Mouse (Mus musculus) embryonic facial prominence, embryonic 11.5 days (tissue): ENCODE results near the gene Dnajb14. TPM values are rescaled to one million over a fixed set of nuclear protein-coding genes. Genes with fewer than 3 reads are reported as not detected.

Experiments used
- ATAC-seq: fragments of 200-750 bp; cut with Nextera tagmentation; replicated peaks from 2 replicates; pipeline ENCODE4 v1.8.0; 2017; ENCODE audit warnings: low read depth; ENCODE audit not compliant: insufficient number of reproducible peaks, low FRiP score, low TSS enrichment
- DNase-seq: peaks from one replicate; pipeline ENCODE4 v3.0.0-alpha.2; 2015; ENCODE audit warnings: low spot score
- H3K27ac ChIP-seq: fragments of 300-500 bp; sonication (generic); replicated peaks from 2 replicates; pipeline ENCODE4 v1.5.1; 2014; ENCODE audit warnings: mild to moderate bottlenecking, low read depth, low read length, control low read depth
- H3K27me3 ChIP-seq: fragments of 300-500 bp; sonication (generic); 2 replicates; pipeline ENCODE4 v1.6.1; 2014; ENCODE audit warnings: mild to moderate bottlenecking, low read length, moderate library complexity, mixed read lengths; ENCODE audit not compliant: control insufficient read depth, insufficient read depth
- H3K36me3 ChIP-seq: fragments of 300-500 bp; sonication (generic); replicated peaks from 2 replicates; pipeline ENCODE4 v1.6.1; 2014; ENCODE audit warnings: low read depth, mild to moderate bottlenecking, low read length, moderate library complexity, mixed read lengths; ENCODE audit not compliant: control insufficient read depth, insufficient read depth
- H3K4me1 ChIP-seq: fragments of 300-500 bp; sonication (generic); 2 replicates; pipeline ENCODE4 v1.6.1; 2014; ENCODE audit warnings: low read length, mixed read lengths; ENCODE audit not compliant: control insufficient read depth, insufficient read depth
- H3K4me2 ChIP-seq: fragments of 300-500 bp; sonication (generic); 2 replicates; pipeline ENCODE4 v1.6.1; 2014; ENCODE audit warnings: low read depth, mild to moderate bottlenecking, control low read depth, low read length, moderate library complexity
- H3K4me3 ChIP-seq: fragments of 300-500 bp; sonication (generic); 2 replicates; pipeline ENCODE4 v1.5.1; 2014; ENCODE audit warnings: low read depth, low read length, control low read depth
- H3K9ac ChIP-seq: fragments of 300-500 bp; sonication (generic); replicated peaks from 2 replicates; pipeline ENCODE4 v1.6.1; 2014; ENCODE audit warnings: mild to moderate bottlenecking, control low read depth, low read length
- H3K9me3 ChIP-seq: fragments of 300-500 bp; sonication (generic); replicated peaks from 2 replicates; pipeline ENCODE4 v1.6.1; 2016; ENCODE audit warnings: mild to moderate bottlenecking, low read length, inconsistent platforms, mixed read lengths; ENCODE audit not compliant: control insufficient read depth
- whole genome bisulfite sequencing: fragments of 180-500 bp; shearing (Covaris S2); extraction: QIAGEN DNeasy Blood & Tissue Kit; methylation state at CpG from one replicate; pipeline ENCODE4 v1.1.7; 2014; 5-methylcytosine and 5-hydroxymethylcytosine counted together
- polyA plus RNA-seq: library from polyadenylated mRNA; unstranded; fragments of >200 nt; fragmentation: Nextera tagmentation; extraction: Ambion mirVana; gene quantifications from 2 replicates; pipeline ENCODE4 v1.2.1, GENCODE M21; 2014

The Dnajb14 gene
- polyA plus RNA-seq, 1 experiment from 2014 or later = 9.4 TPM

GRCm38 (mm10) chr3:137836543-137836942 lies 30.9 kb upstream of the Dnajb14 start:
- DNase-seq (no peak), ATAC-seq (no peak)
- Histone ChIP-seq H3K9me3 (no peaks in the 10 kb centered on the region), H3K27ac (no peak overlapping the region), H3K4me1 (no peaks in the 10 kb centered on the region), H3K36me3 (no peaks in the 10 kb centered on the region), H3K4me2 (no peak overlapping the region), H3K9ac (no peak overlapping the region), H3K4me3 (no peak overlapping the region), H3K27me3 (no peaks in the 10 kb centered on the region)
- 97% methylated on average over 1 of the region's 1 CpGs for WGBS

- Histone ChIP-seq H3K27ac (no peak overlapping the region), H3K4me3 (no peak overlapping the region), H3K27me3 (no peaks in the 10 kb centered on the region), H3K4me2 (no peak overlapping the region), H3K9me3 (no peaks in the 10 kb centered on the region), H3K9ac (no peak overlapping the region), H3K36me3 (no peaks in the 10 kb centered on the region), H3K4me1 (no peaks in the 10 kb centered on the region)
- DNase-seq (no peak), ATAC-seq (no peak)
These were observed 29.3 kb upstream of the Dnajb14 start for GRCm38 (mm10) chr3:137838160-137838559.

GRCm38 (mm10) chr3:137842944-137843343 lies 24.5 kb upstream of the Dnajb14 start:
- Histone ChIP-seq H3K9me3 (no peaks in the 10 kb centered on the region), H3K4me3 (no peak overlapping the region), H3K27me3 (no peaks in the 10 kb centered on the region), H3K9ac (no peak overlapping the region), H3K4me2 (no peak overlapping the region), H3K36me3 (no peaks in the 10 kb centered on the region), H3K27ac (no peak overlapping the region), H3K4me1 (no peaks in the 10 kb centered on the region)
- 84% methylated on average over 1 of the region's 1 CpGs for WGBS
- ATAC-seq (no peak), DNase-seq (no peak)

GRCm38 (mm10) chr3:137844263-137844662 lies 23.2 kb upstream of the Dnajb14 start:
- no peak overlapping the region for H3K9ac ChIP-seq
- no peaks in the 10 kb centered on the region for H3K27me3 ChIP-seq
- H3K27ac ChIP-seq = no peak overlapping the region
- DNase-seq = no peak
- 89% methylated on average over 3 of the region's 3 CpGs for WGBS
- ATAC-seq = no peak
- H3K4me3 ChIP-seq = no peak overlapping the region
- H3K4me1 ChIP-seq = no peaks in the 10 kb centered on the region
- no peaks in the 10 kb centered on the region for H3K9me3 ChIP-seq
- H3K36me3 ChIP-seq = no peaks in the 10 kb centered on the region
- H3K4me2 ChIP-seq = no peak overlapping the region

GRCm38 (mm10) chr3:137846552-137846951 lies 20.9 kb upstream of the Dnajb14 start:
- Histone ChIP-seq H3K9ac (no peak overlapping the region), H3K9me3 (no peaks in the 10 kb centered on the region), H3K27me3 (no peaks in the 10 kb centered on the region), H3K36me3 (no peaks in the 10 kb centered on the region), H3K4me3 (no peak overlapping the region), H3K4me1 (no peaks in the 10 kb centered on the region), H3K4me2 (no peak overlapping the region), H3K27ac (no peak overlapping the region)
- WGBS = 83% methylated on average over 5 of the region's 5 CpGs
- DNase-seq = no peak
- no peak for ATAC-seq

- WGBS = 88% methylated on average over 9 of the region's 9 CpGs
- Histone ChIP-seq H3K36me3 (no peaks in the 10 kb centered on the region), H3K4me3 (no peak overlapping the region), H3K9ac (no peak overlapping the region), H3K27me3 (no peaks in the 10 kb centered on the region), H3K9me3 (no peaks in the 10 kb centered on the region), H3K4me1 (no peaks in the 10 kb centered on the region), H3K27ac (no peak overlapping the region), H3K4me2 (no peak overlapping the region)
- DNase-seq (no peak), ATAC-seq (no peak)
These were observed 19.1 kb upstream of the Dnajb14 start for GRCm38 (mm10) chr3:137848354-137848753.

- no peak overlapping the region for H3K27ac ChIP-seq
- 88% methylated on average over 5 of the region's 5 CpGs for WGBS
- no peaks in the 10 kb centered on the region for H3K9me3 ChIP-seq
These were observed 17.8 kb upstream of the Dnajb14 start for GRCm38 (mm10) chr3:137849697-137850096.

GRCm38 (mm10) chr3:137851196-137851595 lies 16.3 kb upstream of the Dnajb14 start:
- Histone ChIP-seq H3K9me3 (no peaks in the 10 kb centered on the region), H3K4me3 (no peak overlapping the region), H3K36me3 (no peaks in the 10 kb centered on the region), H3K9ac (no peak overlapping the region), H3K27me3 (no peaks in the 10 kb centered on the region), H3K27ac (no peak overlapping the region), H3K4me2 (no peak overlapping the region), H3K4me1 (no peaks in the 10 kb centered on the region)
- ATAC-seq = no peak
- 83% methylated on average over 2 of the region's 2 CpGs for WGBS
- no peak for DNase-seq

More at GRCm38 (mm10) chr3:137849697-137850096, 17.8 kb upstream of the Dnajb14 start:
- Histone ChIP-seq H3K36me3 (no peaks in the 10 kb centered on the region), H3K4me3 (no peak overlapping the region), H3K9ac (no peak overlapping the region), H3K4me2 (no peak overlapping the region), H3K4me1 (no peaks in the 10 kb centered on the region), H3K27me3 (no peaks in the 10 kb centered on the region)
- ATAC-seq = no peak
- no peak for DNase-seq
